Mouse (Mus musculus) brown adipose tissue, adult 24 weeks (tissue): ENCODE data around the gene Kif19a. TPM values are rescaled to one million over a fixed set of nuclear protein-coding genes. Genes with fewer than 3 reads are reported as not detected.

Source experiments
- H3K27ac ChIP-seq: fragments of 200-500 bp; replicated peaks from 2 replicates; pipeline ENCODE4 v1.5.1; 2012; ENCODE audit warnings: low read depth, mild to moderate bottlenecking, low read length
- H3K4me1 ChIP-seq: fragments of 200-500 bp; 2 replicates; pipeline ENCODE4 v1.6.1; 2012; ENCODE audit warnings: low read length, mixed read lengths; ENCODE audit not compliant: control insufficient read depth, insufficient read depth, insufficient read length
- H3K4me3 ChIP-seq: fragments of 200-500 bp; 2 replicates; pipeline ENCODE4 v1.5.1; 2012; ENCODE audit warnings: low read depth, mild to moderate bottlenecking, low read length, moderate library complexity; ENCODE audit not compliant: insufficient read depth
- polyA plus RNA-seq: library from polyadenylated mRNA; stranded (reverse); fragments of >200 nt; gene quantifications from 2 replicates; pipeline ENCODE4 v1.2.4, GENCODE M21; 2012; ENCODE audit not compliant: missing spikeins, insufficient read depth, insufficient read length

The Kif19a gene
- polyA plus RNA-seq, 1 experiment = 0.99 TPM

GRCm38 (mm10) chr11:114736913-114737624 lies 28.1 kb upstream of the Kif19a start:
- 0 out of 2 replicates have a peak overlapping the region, but pooled peaks have one; percentile 41 for H3K4me3 ChIP-seq
- H3K27ac ChIP-seq = no peak overlapping the region
- no peaks in the 10 kb centered on the region for H3K4me1 ChIP-seq

GRCm38 (mm10) chr11:114740598-114740997 lies 24.6 kb upstream of the Kif19a start:
- Histone ChIP-seq H3K4me3 (no peak overlapping the region), H3K4me1 (no peaks in the 10 kb centered on the region), H3K27ac (no peak overlapping the region)

- Histone ChIP-seq H3K27ac (no peak overlapping the region), H3K4me1 (no peaks in the 10 kb centered on the region), H3K4me3 (no peak overlapping the region)
Observed at GRCm38 (mm10) chr11:114741451-114741850, 23.7 kb upstream of the Kif19a start.

- Histone ChIP-seq H3K4me3 (no peak overlapping the region), H3K27ac (no peak overlapping the region), H3K4me1 (no peaks in the 10 kb centered on the region)
Observed at GRCm38 (mm10) chr11:114745134-114745533, 20.1 kb upstream of the Kif19a start.

GRCm38 (mm10) chr11:114747564-114748138 lies 17.5 kb upstream of the Kif19a start:
- H3K27ac ChIP-seq = no peak overlapping the region
- no peak overlapping the region for H3K4me3 ChIP-seq
- no peaks in the 10 kb centered on the region for H3K4me1 ChIP-seq

- Histone ChIP-seq H3K27ac (no peak overlapping the region), H3K4me3 (no peak overlapping the region)
Observed at GRCm38 (mm10) chr11:114769911-114770310, 4.7 kb downstream of the Kif19a start.

GRCm38 (mm10) chr11:114771896-114772295 lies 6.7 kb downstream of the Kif19a start:
- H3K4me3 ChIP-seq = no peak overlapping the region
- no peaks in the 10 kb centered on the region for H3K4me1 ChIP-seq
- H3K27ac ChIP-seq = no peak overlapping the region

More at GRCm38 (mm10) chr11:114769911-114770310, 4.7 kb downstream of the Kif19a start:
- no peaks in the 10 kb centered on the region; the same call in 1 of the 2 replicates for H3K4me1 ChIP-seq

GRCm38 (mm10) chr11:114780076-114780475 lies 14.9 kb downstream of the Kif19a start:
- Histone ChIP-seq H3K4me3 (no peak overlapping the region), H3K4me1 (no peaks in the 10 kb centered on the region)

GRCm38 (mm10) chr11:114785892-114786291 lies 20.7 kb downstream of the Kif19a start:
- H3K27ac ChIP-seq = no peak overlapping the region
- H3K4me1 ChIP-seq = no peaks in the 10 kb centered on the region
- no peak overlapping the region for H3K4me3 ChIP-seq

More at GRCm38 (mm10) chr11:114780076-114780475, 14.9 kb downstream of the Kif19a start:
- no peak overlapping the region for H3K27ac ChIP-seq

GRCm38 (mm10) chr11:114786326-114786725 lies 21.1 kb downstream of the Kif19a start:
- Histone ChIP-seq H3K27ac (no peak overlapping the region), H3K4me1 (no peaks in the 10 kb centered on the region), H3K4me3 (no peak overlapping the region)

GRCm38 (mm10) chr11:114787611-114788010 lies 22.4 kb downstream of the Kif19a start:
- no peak overlapping the region for H3K4me3 ChIP-seq
- no peak overlapping the region for H3K27ac ChIP-seq

GRCm38 (mm10) chr11:114789061-114789714 lies 24.0 kb downstream of the Kif19a start:
- peak overlapping the region; percentile 25; the same call in 1 of the 2 replicates for H3K4me3 ChIP-seq
- no peaks in the 10 kb centered on the region for H3K4me1 ChIP-seq
- no peak overlapping the region for H3K27ac ChIP-seq

More at GRCm38 (mm10) chr11:114787611-114788010, 22.4 kb downstream of the Kif19a start:
- no peaks in the 10 kb centered on the region for H3K4me1 ChIP-seq

- H3K4me1 ChIP-seq = no peaks in the 10 kb centered on the region
- H3K4me3 ChIP-seq = no peak overlapping the region
- no peak overlapping the region for H3K27ac ChIP-seq
Observed at GRCm38 (mm10) chr11:114789716-114790115, 24.5 kb downstream of the Kif19a start.

- Histone ChIP-seq H3K4me3 (no peak overlapping the region), H3K4me1 (no peaks in the 10 kb centered on the region), H3K27ac (no peak overlapping the region)
Observed at GRCm38 (mm10) chr11:114790171-114790570, 25.0 kb downstream of the Kif19a start.

- no peak overlapping the region for H3K27ac ChIP-seq
- no peaks in the 10 kb centered on the region for H3K4me1 ChIP-seq
- H3K4me3 ChIP-seq = no peak overlapping the region
Observed at GRCm38 (mm10) chr11:114790841-114791240, 25.7 kb downstream of the Kif19a start.
